Mouse (Mus musculus): Measurements from ENCODE around the gene Rps27rt.

DNA sequence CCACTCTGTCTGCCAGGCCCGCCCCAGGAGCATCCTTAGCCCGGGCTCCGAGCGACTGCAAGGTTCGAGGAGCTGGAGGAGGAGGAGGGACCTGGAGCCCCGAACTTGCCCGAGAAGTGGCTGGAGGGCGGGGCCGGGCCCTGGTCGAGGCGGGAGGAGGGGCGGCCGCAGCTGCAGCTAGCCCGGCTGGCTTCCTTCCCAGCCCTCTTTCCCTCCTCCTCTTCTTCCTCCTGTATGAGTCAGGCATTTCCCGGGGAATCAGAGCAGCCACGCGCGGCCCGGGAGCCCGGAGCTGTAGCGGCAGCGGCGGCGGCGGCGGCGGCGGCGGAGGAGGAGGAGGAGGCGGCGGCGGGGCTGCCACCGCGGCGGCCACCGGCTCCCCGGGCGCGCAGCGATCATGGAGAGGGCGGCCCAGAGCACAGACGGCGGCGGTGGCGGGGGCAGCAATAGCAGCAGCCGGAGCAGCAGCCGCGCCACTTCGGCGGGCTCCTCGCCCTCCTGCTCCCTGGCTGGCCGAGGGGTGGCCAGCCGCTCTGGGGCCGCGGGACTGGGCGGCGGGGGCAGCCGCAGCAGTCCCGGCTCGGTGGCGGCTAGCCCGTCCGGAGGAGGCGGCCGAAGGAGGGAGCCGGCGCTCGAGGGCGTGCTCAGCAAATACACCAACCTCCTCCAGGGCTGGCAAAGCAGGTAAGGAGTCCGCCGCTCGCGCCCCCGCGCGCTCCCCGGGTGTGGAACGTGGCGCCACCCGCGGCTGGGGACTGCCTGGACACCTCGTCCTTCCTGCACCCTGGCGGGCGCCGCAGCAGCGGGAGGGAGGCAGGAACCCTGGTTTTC lies 4.0 kb downstream of the Rps27rt start, which contains the start of gene Osbpl10:
- TF ChIP-seq CTCF (IDR thresholded peaks at IDR 0.05; ENCODE audit: low read depth, low read length) (no peak), POLR2A (IDR thresholded peaks at IDR 0.05; ENCODE audit: extremely low read depth, insufficient read depth, low read length) (no peak)
